Mouse (Mus musculus) kidney, postnatal 0 days (tissue): ENCODE data around the gene Map3k12. TPM values are rescaled to one million over a fixed set of nuclear protein-coding genes. Genes with fewer than 3 reads are reported as not detected.
A peak's percentile ranks its signal among the peaks of the same experiment; 100 is the strongest.

Source experiments
- ATAC-seq: fragments of 200-750 bp; cut with Nextera tagmentation; replicated peaks from 2 replicates; pipeline ENCODE4 v1.8.0; 2017; ENCODE audit warnings: low read depth, moderate number of reproducible peaks, moderate TSS enrichment, moderate library complexity; ENCODE audit not compliant: low FRiP score
- DNase-seq: peaks from one replicate; pipeline ENCODE4 v3.0.0-alpha.2; 2016; ENCODE audit warnings: low spot score
- H3K27ac ChIP-seq: fragments of 300-500 bp; sonication (generic); 2 replicates; pipeline ENCODE4 v1.5.1; 2014; ENCODE audit warnings: mild to moderate bottlenecking
- H3K27me3 ChIP-seq: fragments of 300-500 bp; sonication (generic); 2 replicates; pipeline ENCODE4 v1.6.1; 2014; ENCODE audit warnings: low read length, mixed read lengths; ENCODE audit not compliant: insufficient read depth
- H3K36me3 ChIP-seq: fragments of 300-500 bp; sonication (generic); 2 replicates; pipeline ENCODE4 v1.6.1; 2014; ENCODE audit warnings: low read length, mixed read lengths; ENCODE audit not compliant: insufficient read depth
- H3K4me1 ChIP-seq: fragments of 300-500 bp; sonication (generic); replicated peaks from 2 replicates; pipeline ENCODE4 v1.6.1; 2014; ENCODE audit warnings: antibody characterized with exemption, low read length, mixed read lengths; ENCODE audit not compliant: insufficient read depth
- H3K4me2 ChIP-seq: fragments of 300-500 bp; sonication (generic); 2 replicates; pipeline ENCODE4 v1.6.1; 2014; ENCODE audit warnings: mild to moderate bottlenecking, low read length, moderate library complexity, mixed read lengths
- H3K4me3 ChIP-seq: fragments of 300-500 bp; sonication (generic); replicated peaks from 2 replicates; pipeline ENCODE4 v1.5.1; 2014; ENCODE audit warnings: low read depth, low read length
- H3K9ac ChIP-seq: fragments of 300-500 bp; sonication (generic); 2 replicates; pipeline ENCODE4 v1.6.1; 2014; ENCODE audit warnings: low read depth, low read length
- H3K9me3 ChIP-seq: fragments of 300-500 bp; sonication (generic); replicated peaks from 2 replicates; pipeline ENCODE4 v1.6.1; 2016; ENCODE audit warnings: low read length, inconsistent platforms, mixed read lengths
- CTCF ChIP-seq: IDR thresholded peaks from 2 replicates; pipeline ENCODE4 v1.5.1; 2016; ENCODE audit warnings: antibody characterized with exemption, low read depth, mild to moderate bottlenecking, moderate library complexity
- WGBS: fragments of 180-500 bp; shearing (Covaris S2); extraction: QIAGEN DNeasy Blood & Tissue Kit; methylation state at CpG from one replicate; pipeline ENCODE4 v1.1.7; 2014; 5-methylcytosine and 5-hydroxymethylcytosine counted together
- polyA plus RNA-seq: library from polyadenylated mRNA; unstranded; fragments of >200 nt; fragmentation: Nextera tagmentation; extraction: Ambion mirVana; gene quantifications from 2 replicates; pipeline ENCODE4 v1.2.1, GENCODE M21; 2015

Map3k12 gene
- polyA plus RNA-seq, 1 experiment from 2014 or later = 7.8 TPM

DNA sequence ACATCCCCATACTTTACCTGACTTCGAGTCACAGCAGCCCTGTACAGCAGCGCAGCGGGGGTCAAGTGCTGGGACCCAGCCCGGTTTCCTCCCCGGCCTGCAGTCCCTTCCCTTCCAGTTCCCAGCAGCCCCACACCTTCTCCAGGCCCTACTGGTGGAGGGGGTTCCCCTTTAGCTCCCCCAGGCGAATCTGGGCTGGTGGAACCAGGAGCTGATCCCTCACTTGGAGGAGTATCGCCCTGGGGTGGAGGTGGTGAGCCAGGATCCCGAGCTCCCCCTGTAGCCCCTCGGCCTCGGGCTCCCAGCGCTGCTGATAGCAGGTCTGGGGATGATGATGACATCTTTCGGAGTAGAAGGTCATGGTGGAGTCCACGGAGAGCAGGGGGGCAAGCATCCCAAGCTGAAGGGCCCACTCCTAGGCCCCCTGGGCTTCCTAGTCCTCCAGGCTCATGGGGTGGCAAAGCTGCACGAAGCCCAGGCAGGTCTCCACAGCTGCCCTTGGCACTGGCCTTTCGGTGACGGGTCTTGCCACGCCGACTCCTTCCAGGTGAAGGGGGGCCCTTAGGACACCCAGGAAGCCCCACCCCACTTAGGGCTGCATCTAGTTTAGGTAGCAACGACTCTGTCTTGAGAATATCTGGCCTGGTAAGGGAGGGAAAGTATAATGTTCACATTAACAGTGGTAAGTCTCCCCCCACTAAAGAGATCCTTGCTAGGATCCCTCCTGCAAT, 15.6 kb downstream of the Map3k12 start:
- DNase-seq = no peak
- Histone ChIP-seq H3K27me3 (no peaks in the 10 kb centered on the region), H3K4me2 (no peak overlapping the region), H3K27ac (no peak overlapping the region), H3K4me1 (no peaks in the 10 kb centered on the region), H3K9ac (no peak overlapping the region), H3K9me3 (no peaks in the 10 kb centered on the region), H3K4me3 (no peak overlapping the region), H3K36me3 (peaks cover 56% of the 10 kb centered on the region)
- TF ChIP-seq CTCF = no peak
- ATAC-seq = 0 out of 2 replicates have a peak, but pooled peaks have one; percentile 15
- 88% methylated on average over 19 of the region's 19 CpGs for WGBS

- Histone ChIP-seq H3K9me3 (no peaks in the 10 kb centered on the region), H3K4me1 (no peaks in the 10 kb centered on the region), H3K27ac (no peak overlapping the region), H3K9ac (no peak overlapping the region), H3K4me2 (no peak overlapping the region), H3K4me3 (no peak overlapping the region), H3K27me3 (no peaks in the 10 kb centered on the region), H3K36me3 (peaks cover 59% of the 10 kb centered on the region)
- 87% methylated on average over 5 of the region's 5 CpGs for WGBS
- ATAC-seq (no peak), DNase-seq (no peak)
- no peak for TF ChIP-seq CTCF
These were observed 16.4 kb downstream of the Map3k12 start for GRCm38 (mm10) chr15:102500479-102500878.

GRCm38 (mm10) chr15:102499851-102500250, 17.0 kb downstream of the Map3k12 start:
- Histone ChIP-seq H3K9me3 (no peaks in the 10 kb centered on the region), H3K9ac (no peak overlapping the region), H3K36me3 (peaks cover 59% of the 10 kb centered on the region), H3K27me3 (no peaks in the 10 kb centered on the region), H3K4me3 (no peak overlapping the region), H3K27ac (no peak overlapping the region), H3K4me2 (no peak overlapping the region), H3K4me1 (no peaks in the 10 kb centered on the region)
- TF ChIP-seq CTCF = no peak
- DNase-seq (no peak), ATAC-seq (no peak)
- 88% methylated on average over 6 of the region's 6 CpGs for WGBS

- H3K9ac ChIP-seq = no peak overlapping the region
- H3K4me3 ChIP-seq = no peak overlapping the region
- 60% methylated on average over 3 of the region's 3 CpGs for WGBS
These were observed 17.5 kb downstream of the Map3k12 start for GRCm38 (mm10) chr15:102499370-102499769.

GRCm38 (mm10) chr15:102498322-102498721, 18.5 kb downstream of the Map3k12 start:
- peaks cover 59% of the 10 kb centered on the region for H3K36me3 ChIP-seq
- no peak overlapping the region for H3K4me3 ChIP-seq
- H3K27me3 ChIP-seq = no peaks in the 10 kb centered on the region
- no peak overlapping the region for H3K27ac ChIP-seq
- no peak for TF ChIP-seq CTCF
- no peak overlapping the region for H3K4me2 ChIP-seq
- no peaks in the 10 kb centered on the region for H3K9me3 ChIP-seq
- 91% methylated on average over 3 of the region's 3 CpGs for WGBS
- DNase-seq (no peak), ATAC-seq (no peak)
- no peaks in the 10 kb centered on the region for H3K4me1 ChIP-seq
- H3K9ac ChIP-seq = no peak overlapping the region

More at GRCm38 (mm10) chr15:102499370-102499769, 17.5 kb downstream of the Map3k12 start:
- ATAC-seq = no peak
- H3K27ac ChIP-seq = no peak overlapping the region
- H3K36me3 ChIP-seq = peaks cover 60% of the 10 kb centered on the region
- H3K4me2 ChIP-seq = no peak overlapping the region
- H3K4me1 ChIP-seq = no peaks in the 10 kb centered on the region
- TF ChIP-seq CTCF = no peak
- no peak for DNase-seq
- no peaks in the 10 kb centered on the region for H3K9me3 ChIP-seq
- H3K27me3 ChIP-seq = no peaks in the 10 kb centered on the region

DNA sequence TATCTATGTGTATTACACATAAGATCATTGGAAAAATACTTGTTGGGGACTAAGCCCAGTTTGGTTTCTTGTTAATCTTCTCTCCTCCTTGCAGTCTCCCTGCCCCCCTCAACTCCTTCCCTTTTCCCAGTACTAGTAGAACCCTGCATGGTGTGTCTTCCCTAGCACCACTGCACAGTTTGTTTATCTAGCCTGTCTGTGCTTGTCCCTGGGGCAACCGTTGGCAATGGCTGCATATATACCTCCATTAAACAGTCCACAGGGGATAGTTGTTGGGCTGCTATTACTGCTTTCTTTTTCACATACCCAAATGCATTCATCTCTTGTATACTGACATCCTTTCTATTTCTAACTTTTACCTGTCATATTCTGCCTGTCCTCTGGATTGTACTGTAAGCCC, 29.2 kb downstream of the Map3k12 start:
- Histone ChIP-seq H3K9ac (no peak overlapping the region), H3K4me2 (no peak overlapping the region), H3K4me3 (no peak overlapping the region), H3K36me3 (peaks cover 73% of the 10 kb centered on the region), H3K9me3 (no peaks in the 10 kb centered on the region), H3K4me1 (no peaks in the 10 kb centered on the region), H3K27ac (no peak overlapping the region), H3K27me3 (no peaks in the 10 kb centered on the region)
- 70% methylated on average over 1 of the region's 1 CpGs for WGBS
- no peak for TF ChIP-seq CTCF
- ATAC-seq (no peak), DNase-seq (no peak)
